Mouse (Mus musculus) thymus, adult 2 months (tissue): ENCODE measurements around the gene Mtif3. TPM values are rescaled to one million over a fixed set of nuclear protein-coding genes. Genes with fewer than 3 reads are reported as not detected.

ENCODE experiments used
- DNase-seq: peaks from one replicate; pipeline ENCODE4 v3.0.0; 2021
- H3K27ac ChIP-seq: fragments of 200-500 bp; 2 replicates; pipeline ENCODE4 v1.5.1; 2012; ENCODE audit warnings: low read length, control low read depth; ENCODE audit not compliant: control insufficient read depth, insufficient read depth
- H3K27me3 ChIP-seq: fragments of 200-500 bp; 2 replicates; pipeline ENCODE4 v1.6.1; 2012; ENCODE audit warnings: mild to moderate bottlenecking, low read length, moderate library complexity, mixed read lengths; ENCODE audit not compliant: control insufficient read depth, insufficient read depth
- H3K36me3 ChIP-seq: fragments of 200-500 bp; 2 replicates; pipeline ENCODE4 v1.6.1; 2012; ENCODE audit warnings: mild to moderate bottlenecking, low read length, moderate library complexity; ENCODE audit not compliant: control insufficient read depth, insufficient read depth
- H3K4me1 ChIP-seq: fragments of 200-500 bp; replicated peaks from 2 replicates; pipeline ENCODE4 v1.6.1; 2012; ENCODE audit warnings: low read length; ENCODE audit not compliant: control insufficient read depth, insufficient read depth
- H3K4me3 ChIP-seq: fragments of 200-500 bp; 2 replicates; pipeline ENCODE4 v1.5.1; 2012; ENCODE audit warnings: mild to moderate bottlenecking, low read length, control low read depth, moderate library complexity; ENCODE audit not compliant: control insufficient read depth, insufficient read depth
- CTCF ChIP-seq: fragments of 200-500 bp; IDR thresholded peaks from 2 replicates; pipeline ENCODE4 v1.5.1; 2012; ENCODE audit warnings: mild to moderate bottlenecking, control low read depth, low read length, moderate library complexity, borderline replicate concordance; ENCODE audit not compliant: control insufficient read depth, poor library complexity, insufficient read depth; ENCODE audit errors: extremely low read depth
- POLR2A ChIP-seq: fragments of 200-500 bp; IDR thresholded peaks from 2 replicates; pipeline ENCODE4 v1.6.1; 2012; ENCODE audit warnings: mild to moderate bottlenecking, low read length, control low read depth, moderate library complexity; ENCODE audit not compliant: control insufficient read depth, poor library complexity, insufficient read depth; ENCODE audit errors: extremely low read depth
- WGBS: fragments of 180-500 bp; shearing (Covaris S2); methylation state at CpG from one replicate; pipeline ENCODE4 v1.1.7; 2018; 5-methylcytosine and 5-hydroxymethylcytosine counted together
- polyA plus RNA-seq: library from polyadenylated mRNA; depleted of rRNA; stranded (reverse); fragments of >200 nt; gene quantifications from 2 replicates; pipeline ENCODE4 v1.2.3, GENCODE M21; 2012

The Mtif3 gene
- polyA plus RNA-seq, 1 experiment: 13.0 TPM

DNA sequence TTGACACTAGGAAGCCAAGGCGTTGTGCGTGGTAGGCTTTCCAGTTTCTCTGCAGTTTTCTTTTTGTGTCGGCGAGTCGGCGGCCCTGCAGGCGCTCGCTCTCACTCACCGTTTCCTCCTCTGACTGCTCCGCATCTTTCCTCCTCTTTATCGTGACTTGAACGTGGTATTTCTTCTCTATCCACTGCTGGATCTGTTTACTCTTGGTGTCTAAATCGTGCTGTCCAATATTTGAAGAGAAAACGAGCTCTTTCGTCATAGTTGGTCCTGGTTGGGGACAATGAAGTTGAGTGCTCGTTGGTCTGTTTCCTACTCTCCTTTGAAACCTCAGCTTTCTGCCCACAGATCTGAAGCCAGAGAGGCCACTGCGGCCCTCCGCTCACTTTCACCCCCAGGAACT lies 6.9 kb downstream of the Mtif3 start:
- Histone ChIP-seq H3K4me1 (no peaks in the 10 kb centered on the region), H3K27ac (no peak overlapping the region), H3K36me3 (peaks cover 57% of the 10 kb centered on the region), H3K27me3 (no peaks in the 10 kb centered on the region), H3K4me3 (no peak overlapping the region)
- DNase-seq: no peak
- TF ChIP-seq POLR2A (no peak), CTCF (no peak)
- WGBS: 96% methylated on average over 18 of the region's 18 CpGs

DNA sequence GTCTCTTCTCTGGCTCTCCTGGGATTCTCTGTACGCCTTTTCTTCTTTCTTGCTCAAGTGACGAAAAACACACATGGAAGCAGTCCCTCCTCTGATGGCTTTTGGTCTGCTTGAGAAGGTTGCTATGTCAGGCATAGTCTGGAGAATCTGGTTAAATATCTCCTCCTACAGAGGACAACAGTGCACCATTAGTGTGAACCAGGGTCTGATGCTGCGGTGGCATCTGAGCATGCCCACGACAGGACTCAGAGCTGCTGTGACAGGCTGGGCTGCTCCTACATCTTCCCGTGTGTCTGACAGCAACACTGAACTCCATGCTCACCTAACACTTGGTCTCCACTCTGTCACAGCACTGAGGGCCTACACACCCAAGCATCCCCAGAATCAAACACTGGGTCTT lies 7.9 kb downstream of the Mtif3 start:
- H3K27me3 ChIP-seq: no peaks in the 10 kb centered on the region
- no peak overlapping the region for H3K4me3 ChIP-seq
- DNase-seq: no peak
- no peak for TF ChIP-seq POLR2A
- no peak for TF ChIP-seq CTCF
- H3K36me3 ChIP-seq: peaks cover 67% of the 10 kb centered on the region
- H3K27ac ChIP-seq: no peak overlapping the region
- H3K4me1 ChIP-seq: no peaks in the 10 kb centered on the region
- whole genome bisulfite sequencing: 96% methylated on average over 5 of the region's 5 CpGs

DNA sequence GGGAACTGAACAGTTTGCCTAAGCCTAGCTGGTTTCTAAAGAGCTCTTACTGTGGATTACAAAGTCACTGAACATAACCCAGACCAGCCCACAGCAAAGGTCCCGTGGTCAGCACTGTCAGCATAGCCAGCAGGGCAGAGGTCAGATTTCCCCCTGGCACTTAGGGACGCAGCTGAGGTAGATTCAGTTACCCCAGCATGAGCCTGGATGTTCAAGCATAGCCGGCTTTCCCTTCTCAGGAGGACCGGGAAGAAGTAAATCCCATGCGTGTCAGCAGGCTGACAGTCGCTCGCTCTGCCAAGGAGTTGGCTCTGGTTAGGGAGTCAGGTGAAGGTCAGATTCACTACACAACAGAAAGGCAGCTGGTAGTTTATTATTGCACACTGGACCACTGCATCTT lies 9.0 kb downstream of the Mtif3 start:
- peaks cover 67% of the 10 kb centered on the region for H3K36me3 ChIP-seq
- WGBS: 96% methylated on average over 7 of the region's 7 CpGs
- TF ChIP-seq CTCF: no peak
- no peak for TF ChIP-seq POLR2A
- no peak overlapping the region for H3K27ac ChIP-seq
- H3K4me1 ChIP-seq: peaks cover 5% of the 10 kb centered on the region; the same call in 1 of the 2 replicates
- no peak overlapping the region for H3K4me3 ChIP-seq
- no peaks in the 10 kb centered on the region for H3K27me3 ChIP-seq
- DNase-seq: no peak

DNA sequence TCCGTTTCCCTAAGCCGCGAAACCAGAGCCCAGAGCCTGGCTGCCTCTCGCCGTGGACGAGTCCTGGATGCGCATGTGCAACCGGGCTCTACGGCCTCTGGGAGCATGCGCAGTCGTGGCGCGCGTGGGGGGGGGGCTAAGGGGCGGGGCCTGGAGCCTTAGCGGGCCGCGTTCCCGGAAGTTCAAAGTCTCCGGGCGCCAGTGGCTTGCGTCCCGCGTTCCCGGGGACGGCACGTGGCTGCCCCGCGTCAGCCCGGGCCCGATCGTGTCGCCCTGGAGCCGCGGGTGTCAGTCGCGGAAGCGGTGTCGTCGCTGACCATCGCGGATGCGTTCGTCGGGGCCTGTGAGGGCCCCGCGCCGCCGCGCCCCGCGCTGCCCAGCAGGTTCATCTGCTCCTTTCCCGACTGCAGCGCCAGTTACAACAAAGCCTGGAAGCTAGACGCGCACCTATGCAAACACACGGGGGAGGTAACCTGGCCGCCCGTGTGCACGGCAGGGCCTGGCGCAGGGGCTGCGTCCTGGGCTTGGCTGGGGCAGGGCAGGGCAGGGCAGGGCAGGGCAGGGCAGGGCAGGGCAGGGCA lies 15.0 kb downstream of the Mtif3 start, which contains the start of gene Gtf3a:
TSS of gene Gtf3a (plus strand) at position 150 of the 581 bp plus-strand sequence.
- peak; percentile 53; the same call in 1 of the 2 replicates for TF ChIP-seq POLR2A
- TF ChIP-seq CTCF: no peak
- under 1% methylated on average over 59 of the region's 62 CpGs for WGBS
- peak; percentile 76 for DNase-seq
- H3K27ac ChIP-seq: peak within 1 kb of the TSS; percentile 87
- peaks cover 8% of the 10 kb centered on the region; the same call in 1 of the 2 replicates for H3K4me1 ChIP-seq
- peak within 1 kb of the TSS; percentile 85 for H3K4me3 ChIP-seq
- peaks cover 28% of the 10 kb centered on the region for H3K36me3 ChIP-seq
- no peaks in the 10 kb centered on the region for H3K27me3 ChIP-seq

DNA sequence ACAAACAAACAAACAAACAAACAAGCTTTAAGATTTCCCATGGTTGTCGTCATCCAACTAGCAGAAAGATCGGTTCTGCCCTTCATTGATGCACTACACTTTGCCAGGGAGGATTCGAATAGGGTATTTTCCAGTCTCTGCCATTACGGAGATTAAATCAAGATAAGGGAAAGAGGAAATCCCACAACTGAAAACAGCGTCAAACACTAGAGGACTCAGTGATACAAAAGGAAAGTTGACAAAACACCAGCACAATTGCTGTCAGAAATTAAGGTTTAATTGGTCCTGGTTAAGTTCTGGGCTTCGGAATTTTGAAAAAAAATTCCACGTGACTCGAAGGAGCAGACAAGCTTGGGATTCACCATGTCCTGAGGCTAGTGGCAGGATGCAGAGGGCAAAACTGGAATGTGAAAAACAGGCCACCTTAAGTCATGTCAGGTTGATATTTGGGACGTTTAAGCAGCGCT lies 15.5 kb downstream of the Mtif3 start:
- WGBS: 15% methylated on average over 10 of the region's 10 CpGs
- H3K27ac ChIP-seq: peak overlapping the region; percentile 87
- DNase-seq: no peak
- H3K4me3 ChIP-seq: peak overlapping the region; percentile 46
- peaks cover 8% of the 10 kb centered on the region; the same call in 1 of the 2 replicates for H3K4me1 ChIP-seq
- TF ChIP-seq CTCF (no peak), POLR2A (no peak)
- H3K36me3 ChIP-seq: peaks cover 22% of the 10 kb centered on the region
- H3K27me3 ChIP-seq: no peaks in the 10 kb centered on the region

DNA sequence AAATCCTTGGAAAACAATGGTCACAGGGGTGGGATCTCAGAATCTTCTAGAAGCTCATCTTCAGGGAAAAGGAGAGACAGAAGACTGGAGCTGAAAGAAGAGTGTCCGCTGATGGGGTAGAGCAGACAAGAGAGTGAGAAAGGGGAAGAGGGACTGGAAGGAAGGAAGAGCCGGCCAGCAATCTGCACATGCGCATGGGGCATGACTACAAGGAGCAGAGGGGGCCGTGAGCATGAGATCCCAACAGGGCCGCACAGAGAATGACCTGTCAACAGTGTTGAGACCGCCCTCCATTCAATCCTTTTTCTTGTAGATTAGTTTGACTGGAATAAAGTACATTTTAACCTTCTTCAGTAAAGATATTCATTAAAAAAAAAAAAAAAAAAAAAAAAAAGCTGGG lies 16.1 kb downstream of the Mtif3 start:
- H3K27ac ChIP-seq: no peak overlapping the region
- no peak for DNase-seq
- H3K36me3 ChIP-seq: peaks cover 16% of the 10 kb centered on the region
- whole genome bisulfite sequencing: 70% methylated on average over 6 of the region's 6 CpGs
- peaks cover 8% of the 10 kb centered on the region; the same call in 1 of the 2 replicates for H3K4me1 ChIP-seq
- H3K4me3 ChIP-seq: no peak overlapping the region
- TF ChIP-seq CTCF: no peak
- no peak for TF ChIP-seq POLR2A
- no peaks in the 10 kb centered on the region for H3K27me3 ChIP-seq
